In the genomic region with DNA sequence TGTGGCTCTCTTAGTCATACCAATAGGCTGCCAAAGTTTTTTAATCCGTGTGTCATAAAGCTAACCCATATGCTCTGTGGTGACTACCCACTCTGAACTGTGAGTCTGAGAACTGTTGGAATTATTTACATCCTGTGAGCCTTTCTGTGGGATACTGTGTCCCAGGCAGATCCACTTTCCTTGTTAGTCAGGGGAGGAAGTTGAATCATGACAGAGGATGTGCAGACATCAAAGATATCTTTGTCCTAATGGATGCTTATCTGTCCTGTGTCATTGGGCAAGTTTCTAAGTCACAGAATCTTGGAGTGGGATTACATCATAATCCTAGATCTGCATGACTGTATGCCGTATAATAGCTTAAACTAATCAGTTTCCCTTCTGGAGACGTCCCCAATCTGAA, we compare ENCODE assay signal across 16 mouse cellular contexts.
DNase-seq lines count a peak whose midpoint lies in the region; ATAC-seq and TF ChIP-seq lines count a peak whose summit lies in the region.
"Had no signal": no experiment of that assay in that cellular context is flagged by ENCODE, and none has a peak within 500 bp of the region (broad histone marks: within the 10 kb centered on the region; RNA-seq: fewer than 3 reads in every experiment).

No protein-coding gene starts in this region.

- TF ChIP-seq POLR2A in cerebellum, adult 2 months (IDR thresholded peaks at IDR 0.05; ENCODE audit: borderline replicate concordance, insufficient read depth, low read length), result no peak

- no peak overlapping the region for H3K9ac ChIP-seq in forebrain, embryonic 11.5 days (ENCODE audit: low read length)
- H3K9ac ChIP-seq: heart, embryonic 15.5 days; lung, embryonic 14.5 days; midbrain, embryonic 13.5 days had no signal

- TF ChIP-seq CTCF in layer of hippocampus, adult 2 months (conservative IDR thresholded peaks at IDR 0.05), result no peak
- no peak for TF ChIP-seq CTCF in cerebellum, adult 2 months (IDR thresholded peaks at IDR 0.05; ENCODE audit: borderline replicate concordance, insufficient read depth, low read depth, low read length)

- peaks cover 20% of the 10 kb centered on the region for H3K4me1 ChIP-seq in cerebellum, adult 2 months (ENCODE audit: control insufficient read depth, insufficient read depth, low read length)
- H3K4me1 ChIP-seq in forebrain, embryonic 11.5 days (replicated peaks; ENCODE audit: control insufficient read depth, insufficient read depth, low read length), result 0 out of 2 replicates have a peak, but pooled peaks cover 2% of the 10 kb centered on the region
- H3K4me1 ChIP-seq: heart, embryonic 15.5 days had no signal

- H3K36me3 ChIP-seq in forebrain, embryonic 11.5 days (ENCODE audit: control insufficient read depth, insufficient read depth, low read length), result no peaks in the 10 kb centered on the region
- H3K36me3 ChIP-seq: heart, embryonic 15.5 days; midbrain, embryonic 13.5 days had no signal

- 25% methylated on average over 3 of the region's 3 CpGs for WGBS in cerebellum, adult 2 months
- WGBS in forebrain, embryonic 11.5 days, result 76% methylated on average over 3 of the region's 3 CpGs

- no peak overlapping the region for H3K4me3 ChIP-seq in layer of hippocampus, adult 2 months
- no peak overlapping the region for H3K4me3 ChIP-seq in cerebellum, adult 2 months (replicated peaks; ENCODE audit: insufficient read depth, low read depth, low read length)
- no peak overlapping the region for H3K4me3 ChIP-seq in forebrain, embryonic 11.5 days (ENCODE audit: low read depth, low read length)
- H3K4me3 ChIP-seq: heart, embryonic 15.5 days; midbrain, embryonic 13.5 days had no signal

- H3K27me3 ChIP-seq in cerebellum, adult 2 months (ENCODE audit: control insufficient read depth, insufficient read depth, low read length), result no peaks in the 10 kb centered on the region
- no peaks in the 10 kb centered on the region for H3K27me3 ChIP-seq in forebrain, embryonic 11.5 days (ENCODE audit: control insufficient read depth, insufficient read depth, low read length)

- no peak overlapping the region for H3K27ac ChIP-seq in layer of hippocampus, adult 2 months
- peak overlapping the region; percentile 61; the same call in 1 of the 2 replicates for H3K27ac ChIP-seq in cerebellum, adult 2 months (ENCODE audit: insufficient read depth, low read length)
- H3K27ac ChIP-seq in forebrain, embryonic 11.5 days (ENCODE audit: low read depth, low read length), result no peak overlapping the region
- H3K27ac ChIP-seq: heart, embryonic 15.5 days; midbrain, embryonic 13.5 days had no signal

- H3K9me3 ChIP-seq in forebrain, embryonic 11.5 days (ENCODE audit: control insufficient read depth, low read length), result no peaks in the 10 kb centered on the region
- H3K9me3 ChIP-seq: heart, embryonic 15.5 days; midbrain, embryonic 13.5 days had no signal

- no peak for ATAC-seq in forebrain, embryonic 11.5 days (replicated peaks; ENCODE audit: low FRiP score)
- ATAC-seq: activated CD4-positive, CD25-positive, alpha-beta regulatory T cell, adult 4 months; forebrain, embryonic 16.5 days; midbrain, embryonic 13.5 days had no signal

- no peak overlapping the region for H3K4me2 ChIP-seq in forebrain, embryonic 11.5 days (ENCODE audit: low read depth, low read length, severe bottlenecking)
- H3K4me2 ChIP-seq: heart, embryonic 15.5 days; lung, embryonic 14.5 days; midbrain, embryonic 13.5 days had no signal

- peak; percentile 14 to 65 for DNase-seq in adrenal gland, adult (ENCODE audit: inconsistent age in 2 of 2, low spot score in 1 of 2)
- no peak for DNase-seq in adrenal gland, adult 8-10 months
- peak; percentile 39 to 44 for DNase-seq in layer of hippocampus, adult 2 months (ENCODE audit: low spot score in 2 of 2)
- no peak for DNase-seq in layer of hippocampus, postnatal 10 days (ENCODE audit: low spot score in 2 of 2)
- DNase-seq in cerebellum, adult 2 months, result peak; percentile 53 to 90
- peak; percentile 14 to 19 for DNase-seq in layer of hippocampus, adult 8-10 months (ENCODE audit: low spot score in 2 of 2)
- no peak for DNase-seq in forebrain, embryonic 11.5 days (ENCODE audit: low spot score)
- no peak for DNase-seq in kidney, postnatal 25 days
- DNase-seq: heart, adult 11 months; kidney, adult 8-10 months; lung, embryonic 14.5 days; thymus, adult 2 months had no signal

Comparison
In these comparisons a context has a peak if more than half of its experiments do, and no peak if none do; other contexts are left out.
1. DNase-seq: peak in adrenal gland, adult (2 of 2), layer of hippocampus, adult 2 months (2 of 2), cerebellum, adult 2 months (2 of 2) and layer of hippocampus, adult 8-10 months (2 of 2); none in adrenal gland, adult 8-10 months (single experiment), layer of hippocampus, postnatal 10 days (0 of 2), forebrain, embryonic 11.5 days (single experiment) and kidney, postnatal 25 days (0 of 2).